Mouse (Mus musculus) thymus, adult 2 months (tissue): Measurements from ENCODE around the gene Hnrnph1. TPM values are rescaled to one million over a fixed set of nuclear protein-coding genes. Genes with fewer than 3 reads are reported as not detected.

Source experiments
- DNase-seq: peaks from one replicate; pipeline ENCODE4 v3.0.0; 2021
- H3K27ac ChIP-seq: fragments of 200-500 bp; 2 replicates; pipeline ENCODE4 v1.5.1; 2012; ENCODE audit warnings: low read length, control low read depth; ENCODE audit not compliant: control insufficient read depth, insufficient read depth
- H3K27me3 ChIP-seq: fragments of 200-500 bp; 2 replicates; pipeline ENCODE4 v1.6.1; 2012; ENCODE audit warnings: mild to moderate bottlenecking, low read length, moderate library complexity, mixed read lengths; ENCODE audit not compliant: control insufficient read depth, insufficient read depth
- H3K36me3 ChIP-seq: fragments of 200-500 bp; 2 replicates; pipeline ENCODE4 v1.6.1; 2012; ENCODE audit warnings: mild to moderate bottlenecking, low read length, moderate library complexity; ENCODE audit not compliant: control insufficient read depth, insufficient read depth
- H3K4me1 ChIP-seq: fragments of 200-500 bp; replicated peaks from 2 replicates; pipeline ENCODE4 v1.6.1; 2012; ENCODE audit warnings: low read length; ENCODE audit not compliant: control insufficient read depth, insufficient read depth
- H3K4me3 ChIP-seq: fragments of 200-500 bp; 2 replicates; pipeline ENCODE4 v1.5.1; 2012; ENCODE audit warnings: mild to moderate bottlenecking, low read length, control low read depth, moderate library complexity; ENCODE audit not compliant: control insufficient read depth, insufficient read depth
- CTCF ChIP-seq: fragments of 200-500 bp; IDR thresholded peaks from 2 replicates; pipeline ENCODE4 v1.5.1; 2012; ENCODE audit warnings: mild to moderate bottlenecking, control low read depth, low read length, moderate library complexity, borderline replicate concordance; ENCODE audit not compliant: control insufficient read depth, poor library complexity, insufficient read depth; ENCODE audit errors: extremely low read depth
- POLR2A ChIP-seq: fragments of 200-500 bp; IDR thresholded peaks from 2 replicates; pipeline ENCODE4 v1.6.1; 2012; ENCODE audit warnings: mild to moderate bottlenecking, low read length, control low read depth, moderate library complexity; ENCODE audit not compliant: control insufficient read depth, poor library complexity, insufficient read depth; ENCODE audit errors: extremely low read depth
- WGBS: fragments of 180-500 bp; shearing (Covaris S2); methylation state at CpG from one replicate; pipeline ENCODE4 v1.1.7; 2018; 5-methylcytosine and 5-hydroxymethylcytosine counted together
- polyA plus RNA-seq: library from polyadenylated mRNA; depleted of rRNA; stranded (reverse); fragments of >200 nt; gene quantifications from 2 replicates; pipeline ENCODE4 v1.2.3, GENCODE M21; 2012

The Hnrnph1 gene
- polyA plus RNA-seq, 1 experiment: 164 TPM

GRCm38 (mm10) chr11:50387697-50388096, 10.9 kb downstream of the Hnrnph1 start:
- H3K27ac ChIP-seq: no peak overlapping the region
- peaks cover 46% of the 10 kb centered on the region for H3K36me3 ChIP-seq
- 91% methylated on average over 4 of the region's 4 CpGs for WGBS
- no peaks in the 10 kb centered on the region for H3K27me3 ChIP-seq
- H3K4me1 ChIP-seq: no peaks in the 10 kb centered on the region
- no peak for DNase-seq
- no peak overlapping the region for H3K4me3 ChIP-seq
- no peak for TF ChIP-seq POLR2A
- no peak for TF ChIP-seq CTCF

- Histone ChIP-seq H3K27ac (no peak overlapping the region), H3K4me3 (no peak overlapping the region), H3K4me1 (no peaks in the 10 kb centered on the region), H3K27me3 (no peaks in the 10 kb centered on the region), H3K36me3 (peaks cover 39% of the 10 kb centered on the region)
- TF ChIP-seq CTCF: no peak
- TF ChIP-seq POLR2A: no peak
- no peak for DNase-seq
- WGBS: 98% methylated on average over 3 of the region's 3 CpGs
These were observed 11.6 kb downstream of the Hnrnph1 start for GRCm38 (mm10) chr11:50388217-50388929.

GRCm38 (mm10) chr11:50389011-50389410, 12.2 kb downstream of the Hnrnph1 start:
- H3K4me1 ChIP-seq: no peaks in the 10 kb centered on the region
- peaks cover 35% of the 10 kb centered on the region for H3K36me3 ChIP-seq
- DNase-seq: no peak
- 85% methylated on average over 3 of the region's 3 CpGs for WGBS
- H3K4me3 ChIP-seq: no peak overlapping the region
- no peaks in the 10 kb centered on the region for H3K27me3 ChIP-seq
- no peak overlapping the region; the same call in 1 of the 2 replicates for H3K27ac ChIP-seq
- TF ChIP-seq POLR2A: no peak
- TF ChIP-seq CTCF: no peak

- H3K36me3 ChIP-seq: peaks cover 30% of the 10 kb centered on the region
- DNase-seq: no peak
- TF ChIP-seq POLR2A (no peak), CTCF (no peak)
- H3K27me3 ChIP-seq: no peaks in the 10 kb centered on the region
- no peaks in the 10 kb centered on the region for H3K4me1 ChIP-seq
- 85% methylated on average over 5 of the region's 5 CpGs for WGBS
- no peak overlapping the region for H3K27ac ChIP-seq
- no peak overlapping the region for H3K4me3 ChIP-seq
These were observed 12.8 kb downstream of the Hnrnph1 start for GRCm38 (mm10) chr11:50389616-50390015.

- no peak for DNase-seq
- no peak overlapping the region for H3K4me3 ChIP-seq
- peaks cover 16% of the 10 kb centered on the region for H3K36me3 ChIP-seq
- no peaks in the 10 kb centered on the region for H3K27me3 ChIP-seq
- no peak overlapping the region for H3K27ac ChIP-seq
- no peak for TF ChIP-seq POLR2A
- TF ChIP-seq CTCF: no peak
- no peaks in the 10 kb centered on the region for H3K4me1 ChIP-seq
- 91% methylated on average over 4 of the region's 4 CpGs for WGBS
These were observed 14.6 kb downstream of the Hnrnph1 start for GRCm38 (mm10) chr11:50391272-50391960.

- H3K27ac ChIP-seq: no peak overlapping the region
- DNase-seq: no peak
- WGBS: 94% methylated on average over 6 of the region's 6 CpGs
- H3K4me3 ChIP-seq: no peak overlapping the region
- peaks cover under 1% of the 10 kb centered on the region; the same call in 1 of the 2 replicates for H3K36me3 ChIP-seq
- no peaks in the 10 kb centered on the region for H3K27me3 ChIP-seq
- TF ChIP-seq CTCF: no peak
- TF ChIP-seq POLR2A: no peak
- H3K4me1 ChIP-seq: no peaks in the 10 kb centered on the region
These were observed 16.5 kb downstream of the Hnrnph1 start for GRCm38 (mm10) chr11:50393306-50393705.

GRCm38 (mm10) chr11:50394731-50395130, 17.9 kb downstream of the Hnrnph1 start:
- Histone ChIP-seq H3K36me3 (no peaks in the 10 kb centered on the region), H3K4me1 (no peaks in the 10 kb centered on the region), H3K27me3 (no peaks in the 10 kb centered on the region), H3K4me3 (no peak overlapping the region), H3K27ac (no peak overlapping the region)
- no peak for DNase-seq
- no peak for TF ChIP-seq POLR2A
- TF ChIP-seq CTCF: no peak
- 94% methylated on average over 7 of the region's 7 CpGs for WGBS
